Mouse (Mus musculus) limb, embryonic 10.5 days (tissue): ENCODE results near the gene Kcna2. TPM values are rescaled to one million over a fixed set of nuclear protein-coding genes. Genes with fewer than 3 reads are reported as not detected.

Experiments
- DNase-seq: peaks from one replicate; pipeline ENCODE4 v3.0.0-alpha.2; 2017; ENCODE audit warnings: low spot score
- H3K27ac ChIP-seq: fragments of 300-500 bp; sonication (generic); 2 replicates; pipeline ENCODE4 v1.5.1; 2016; ENCODE audit warnings: mild to moderate bottlenecking
- H3K27me3 ChIP-seq: fragments of 300-500 bp; sonication (generic); 2 replicates; pipeline ENCODE4 v1.6.1; 2016; ENCODE audit warnings: low read depth, mild to moderate bottlenecking; ENCODE audit not compliant: poor library complexity, severe bottlenecking
- H3K36me3 ChIP-seq: fragments of 300-500 bp; sonication (generic); 2 replicates; pipeline ENCODE4 v1.6.1; 2016; ENCODE audit warnings: mild to moderate bottlenecking, moderate library complexity
- H3K4me1 ChIP-seq: fragments of 300-500 bp; sonication (generic); 2 replicates; pipeline ENCODE4 v1.6.1; 2016
- H3K4me3 ChIP-seq: fragments of 300-500 bp; sonication (generic); 2 replicates; pipeline ENCODE4 v1.5.1; 2016; ENCODE audit warnings: mild to moderate bottlenecking, moderate library complexity
- H3K9me3 ChIP-seq: fragments of 300-500 bp; sonication (generic); replicated peaks from 2 replicates; pipeline ENCODE4 v1.6.1; 2016; ENCODE audit warnings: mild to moderate bottlenecking
- WGBS: fragments of 180-500 bp; shearing (Covaris S2); methylation state at CpG from one replicate; pipeline ENCODE4 v1.1.7; 2016; 5-methylcytosine and 5-hydroxymethylcytosine counted together
- polyA plus RNA-seq: library from polyadenylated mRNA; unstranded; fragments of >200 nt; fragmentation: Nextera tagmentation; extraction: Ambion mirVana; gene quantifications from 2 replicates; pipeline ENCODE4 v1.2.1, GENCODE M21; 2016

Kcna2 gene
- polyA plus RNA-seq, result 0.03 TPM in 1 of 2 replicates, not detected in the other

DNA sequence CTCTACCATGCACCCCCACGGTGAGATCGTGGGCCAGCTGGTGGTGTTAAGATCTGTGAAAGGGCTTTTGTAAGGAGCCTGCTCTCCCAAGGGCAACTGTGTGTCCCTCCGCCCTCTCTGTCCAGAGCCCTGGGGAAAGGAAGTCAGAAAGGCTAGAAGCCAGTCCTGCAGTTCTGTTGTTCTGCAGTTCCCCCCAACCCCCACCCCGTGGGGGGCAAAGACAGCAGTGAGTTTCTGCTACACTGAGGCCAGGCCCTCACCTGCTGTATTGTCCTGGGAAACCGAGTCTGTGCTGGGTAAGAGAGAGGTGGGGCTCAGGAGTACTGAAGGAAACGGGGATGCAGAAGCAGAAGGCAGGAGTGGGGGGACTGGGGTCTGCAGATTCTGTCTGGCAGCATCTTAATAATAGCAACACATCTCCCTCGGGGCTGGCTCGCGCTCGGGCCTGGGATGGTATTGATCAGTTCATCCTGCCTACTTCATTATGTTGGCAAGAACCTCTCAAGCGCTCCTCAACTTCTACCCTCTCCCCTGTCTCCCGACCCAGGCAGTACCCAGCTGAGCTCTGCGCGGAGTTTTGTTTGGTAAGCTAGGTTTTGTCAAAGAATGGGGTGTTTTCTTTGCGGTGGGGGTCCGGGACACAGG, at the start of gene Kcna2:
Gene Kcna2 (plus strand): TSS at position 336 of the 645 bp plus-strand sequence.
- peaks cover 75% of the 10 kb centered on the region for H3K27me3 ChIP-seq
- WGBS, result 4% methylated on average over 16 of the region's 16 CpGs
- H3K9me3 ChIP-seq, result no peaks in the 10 kb centered on the region
- no peaks in the 10 kb centered on the region for H3K36me3 ChIP-seq
- peaks cover 21% of the 10 kb centered on the region for H3K4me1 ChIP-seq
- peak within 1 kb of the TSS; percentile 62 for H3K4me3 ChIP-seq
- H3K27ac ChIP-seq, result peak within 1 kb of the TSS; percentile 2; the same call in 1 of the 2 replicates
- peak; percentile 55 for DNase-seq

DNA sequence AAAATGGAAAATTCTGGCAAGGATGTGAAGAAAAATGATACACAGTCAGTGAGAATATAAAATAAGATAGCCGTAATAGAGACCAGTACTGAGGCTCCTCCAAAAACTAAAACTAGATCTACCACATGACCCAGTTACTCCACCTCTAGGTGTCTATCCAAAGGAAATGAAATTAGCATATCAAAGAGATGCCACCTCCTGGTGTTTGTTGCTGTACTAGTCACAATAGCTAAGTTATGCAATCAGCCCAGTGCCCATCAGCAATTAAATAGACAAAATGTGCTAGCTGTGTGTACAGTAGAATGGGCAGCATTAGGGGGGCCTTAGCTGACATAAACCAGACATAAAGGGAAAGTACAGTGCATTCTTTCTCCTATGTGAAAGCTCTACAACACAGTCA, 39.5 kb upstream of the Kcna2 start:
- Histone ChIP-seq H3K9me3 (no peaks in the 10 kb centered on the region), H3K4me3 (no peak overlapping the region), H3K36me3 (no peaks in the 10 kb centered on the region), H3K27ac (no peak overlapping the region), H3K4me1 (no peaks in the 10 kb centered on the region), H3K27me3 (no peaks in the 10 kb centered on the region)
- no peak for DNase-seq
- 98% methylated on average over 1 of the region's 1 CpGs for WGBS

DNA sequence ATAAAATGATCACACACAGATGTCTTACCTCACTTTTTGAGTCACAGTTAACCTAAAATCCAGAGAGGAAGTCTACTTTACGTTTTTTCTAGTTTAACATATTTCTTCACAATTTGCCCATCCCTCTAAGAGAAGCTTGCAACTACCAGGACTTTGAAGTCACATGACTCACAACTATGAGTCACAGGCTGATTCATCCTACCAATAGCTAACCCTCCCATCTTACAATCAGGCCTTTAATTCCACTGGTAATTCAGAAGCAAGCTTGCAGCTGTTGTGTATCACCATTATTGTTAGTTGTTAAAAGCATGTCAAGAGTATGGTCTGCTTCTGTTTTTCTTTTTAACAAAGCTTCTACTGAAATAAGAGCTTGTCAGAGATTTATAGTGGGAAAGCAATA, 38.2 kb upstream of the Kcna2 start:
- Histone ChIP-seq H3K9me3 (no peaks in the 10 kb centered on the region), H3K27me3 (no peaks in the 10 kb centered on the region), H3K36me3 (no peaks in the 10 kb centered on the region), H3K27ac (no peak overlapping the region), H3K4me3 (no peak overlapping the region), H3K4me1 (no peaks in the 10 kb centered on the region)
- WGBS, result 67% methylated on average over 1 of the region's 1 CpGs
- DNase-seq, result no peak

DNA sequence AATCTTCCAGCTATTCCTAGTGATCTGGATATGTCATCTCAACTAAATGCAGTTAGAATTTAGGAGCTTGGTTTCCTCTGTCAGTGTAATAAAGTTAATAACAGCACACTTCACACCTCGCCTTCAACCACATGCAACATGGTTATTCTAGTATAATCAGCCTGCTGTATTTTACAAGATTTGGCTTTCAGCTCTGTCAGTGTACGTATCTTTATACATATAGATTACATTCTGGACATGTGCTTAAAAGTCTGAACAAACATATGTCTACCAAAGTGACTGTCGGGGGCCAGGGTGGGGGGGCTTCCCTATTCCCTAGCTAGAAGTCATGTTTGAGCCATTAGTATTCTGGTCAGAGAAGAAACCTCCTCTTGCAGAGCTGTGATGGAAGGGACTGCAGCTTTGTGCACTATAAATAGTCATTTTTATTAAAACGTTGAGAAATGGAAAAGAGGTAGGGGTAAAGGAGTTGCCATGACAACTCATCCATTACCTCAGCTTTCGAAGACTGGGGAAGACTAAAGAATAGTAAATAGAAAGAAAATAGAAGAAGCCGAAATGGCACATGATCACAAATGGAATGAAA, 35.3 kb upstream of the Kcna2 start:
- Histone ChIP-seq H3K4me3 (no peak overlapping the region), H3K4me1 (no peaks in the 10 kb centered on the region), H3K36me3 (no peaks in the 10 kb centered on the region), H3K27me3 (no peaks in the 10 kb centered on the region), H3K9me3 (no peaks in the 10 kb centered on the region), H3K27ac (no peak overlapping the region)
- WGBS, result 87% methylated on average over 6 of the region's 6 CpGs
- no peak for DNase-seq

DNA sequence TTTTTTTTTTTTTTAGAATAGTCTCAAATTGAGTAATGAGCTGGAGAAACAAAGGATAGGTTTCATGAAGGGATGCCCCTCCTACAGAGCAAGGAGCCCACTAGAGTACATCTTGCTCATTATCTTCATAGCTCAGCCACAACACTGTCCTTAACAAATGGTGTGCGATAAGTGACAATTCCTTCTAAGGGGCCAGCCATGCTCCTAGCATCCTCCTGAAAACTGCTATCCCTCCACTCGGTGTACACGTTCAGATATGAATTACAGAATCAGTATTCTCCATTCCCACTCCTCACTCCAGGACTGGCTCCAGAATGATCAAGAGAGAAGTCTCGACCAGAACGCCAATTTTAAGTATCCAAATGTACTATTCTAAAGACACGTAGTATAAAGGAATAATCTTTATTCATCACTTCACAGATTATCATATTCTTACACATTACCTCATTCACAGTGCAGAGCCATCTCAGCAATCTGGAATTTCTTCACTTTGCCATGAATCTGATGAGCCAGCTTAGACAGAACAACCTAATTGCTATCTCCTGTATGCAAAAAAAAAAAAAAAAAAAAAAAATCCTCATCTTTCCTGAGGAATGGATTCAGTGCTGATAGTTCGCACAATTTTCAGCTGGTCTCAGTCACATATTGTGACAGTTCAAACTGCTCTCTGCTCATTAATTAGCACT, 34.6 kb upstream of the Kcna2 start:
- Histone ChIP-seq H3K36me3 (no peaks in the 10 kb centered on the region), H3K27ac (no peak overlapping the region), H3K4me1 (no peaks in the 10 kb centered on the region), H3K4me3 (no peak overlapping the region), H3K27me3 (no peaks in the 10 kb centered on the region), H3K9me3 (no peaks in the 10 kb centered on the region)
- no peak for DNase-seq
- 89% methylated on average over 7 of the region's 7 CpGs for WGBS

DNA sequence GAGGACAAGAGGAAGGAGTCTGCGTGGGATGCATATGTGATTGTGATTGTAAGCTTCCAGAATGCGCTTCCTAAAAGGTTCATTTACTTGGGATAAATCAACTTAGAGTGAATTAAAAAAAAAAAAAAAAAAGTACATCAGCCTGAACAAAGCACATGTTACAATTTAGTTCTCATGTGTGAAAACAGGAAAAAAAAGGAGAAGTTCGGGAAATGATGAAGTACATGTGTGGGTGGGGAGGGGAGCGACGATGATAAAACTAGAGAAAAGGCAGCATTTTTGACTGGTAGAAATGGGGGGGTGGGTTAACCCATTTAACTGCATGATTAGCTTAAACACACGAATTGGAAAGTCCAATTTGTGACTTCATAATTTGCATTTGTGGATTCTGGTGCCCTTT, 33.7 kb upstream of the Kcna2 start:
- H3K9me3 ChIP-seq, result no peaks in the 10 kb centered on the region
- no peak for DNase-seq
- 85% methylated on average over 6 of the region's 6 CpGs for WGBS
- no peaks in the 10 kb centered on the region for H3K27me3 ChIP-seq
- no peaks in the 10 kb centered on the region for H3K36me3 ChIP-seq
- no peak overlapping the region for H3K27ac ChIP-seq
- no peak overlapping the region for H3K4me3 ChIP-seq
- no peaks in the 10 kb centered on the region for H3K4me1 ChIP-seq

DNA sequence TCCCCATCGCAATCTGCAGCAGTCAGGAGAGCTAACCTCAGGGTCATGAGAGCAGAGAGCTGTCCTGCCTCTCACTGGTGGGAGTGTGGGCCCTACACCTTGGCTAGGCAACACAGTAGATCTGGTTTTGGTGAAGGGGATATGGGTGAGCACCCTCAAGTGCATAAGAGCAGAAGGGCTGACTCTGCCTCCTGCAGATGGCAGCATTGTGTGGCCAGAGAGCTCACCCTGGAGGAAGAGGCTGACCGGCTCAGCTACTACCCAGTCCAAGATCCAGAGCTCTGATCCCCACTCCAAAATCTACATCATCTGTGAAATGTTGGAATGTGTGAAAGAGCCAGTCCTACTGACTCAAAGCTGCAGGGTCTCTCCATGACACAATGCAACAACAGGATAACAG, 27.1 kb upstream of the Kcna2 start:
- H3K9me3 ChIP-seq, result no peaks in the 10 kb centered on the region
- WGBS, result 62% methylated on average over 2 of the region's 2 CpGs
- H3K4me1 ChIP-seq, result no peaks in the 10 kb centered on the region; the same call in 1 of the 2 replicates
- no peaks in the 10 kb centered on the region for H3K36me3 ChIP-seq
- no peaks in the 10 kb centered on the region for H3K27me3 ChIP-seq
- no peak overlapping the region for H3K4me3 ChIP-seq
- H3K27ac ChIP-seq, result no peak overlapping the region
- no peak for DNase-seq

DNA sequence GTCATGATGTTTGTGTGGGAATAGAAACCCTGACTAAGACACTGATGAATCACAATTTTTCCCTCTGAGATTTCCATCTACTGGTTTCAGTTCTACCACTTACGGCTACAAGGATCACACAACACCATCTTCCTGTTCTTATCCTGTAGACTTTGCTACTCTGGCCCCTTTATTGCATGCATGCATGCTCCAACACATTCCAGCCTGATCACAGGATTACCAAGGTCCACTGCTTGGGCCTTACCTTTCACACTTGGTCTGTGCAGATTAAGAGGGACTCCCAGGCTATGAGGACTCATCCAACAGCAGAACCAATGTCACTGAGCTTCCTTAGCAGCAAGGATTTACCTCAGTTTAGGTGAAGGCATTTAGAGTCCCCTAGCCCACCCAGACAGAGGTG, 25.2 kb upstream of the Kcna2 start:
- H3K36me3 ChIP-seq, result no peaks in the 10 kb centered on the region
- no peaks in the 10 kb centered on the region; the same call in 1 of the 2 replicates for H3K4me1 ChIP-seq
- H3K4me3 ChIP-seq, result no peak overlapping the region
- no peak for DNase-seq
- 89% methylated on average over 1 of the region's 1 CpGs for WGBS
- no peaks in the 10 kb centered on the region for H3K9me3 ChIP-seq
- H3K27ac ChIP-seq, result no peak overlapping the region
- H3K27me3 ChIP-seq, result no peaks in the 10 kb centered on the region

DNA sequence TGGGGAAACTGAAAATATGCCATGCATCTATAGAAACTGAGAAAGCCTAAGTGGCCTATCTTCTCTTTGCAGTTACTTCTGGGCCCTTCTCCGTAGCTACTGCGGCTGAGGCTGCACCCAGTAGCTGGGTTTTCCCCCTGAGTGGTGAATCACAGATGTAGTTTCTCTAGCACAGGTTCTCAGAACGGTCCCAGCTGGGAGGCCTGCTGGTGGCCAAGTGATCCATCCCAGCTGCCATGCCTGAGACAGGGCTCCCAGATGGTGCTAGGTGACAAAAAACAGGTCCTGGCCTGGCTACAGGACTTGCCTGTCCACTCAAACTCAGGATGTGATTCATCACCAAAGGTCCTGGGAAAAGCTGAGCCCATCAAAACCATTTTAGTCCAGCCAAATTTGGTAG, 24.3 kb upstream of the Kcna2 start:
- 54% methylated on average over 3 of the region's 3 CpGs for WGBS
- no peaks in the 10 kb centered on the region for H3K9me3 ChIP-seq
- no peaks in the 10 kb centered on the region for H3K36me3 ChIP-seq
- no peak for DNase-seq
- no peaks in the 10 kb centered on the region for H3K27me3 ChIP-seq
- H3K27ac ChIP-seq, result no peak overlapping the region
- no peaks in the 10 kb centered on the region; the same call in 1 of the 2 replicates for H3K4me1 ChIP-seq
- H3K4me3 ChIP-seq, result no peak overlapping the region

DNA sequence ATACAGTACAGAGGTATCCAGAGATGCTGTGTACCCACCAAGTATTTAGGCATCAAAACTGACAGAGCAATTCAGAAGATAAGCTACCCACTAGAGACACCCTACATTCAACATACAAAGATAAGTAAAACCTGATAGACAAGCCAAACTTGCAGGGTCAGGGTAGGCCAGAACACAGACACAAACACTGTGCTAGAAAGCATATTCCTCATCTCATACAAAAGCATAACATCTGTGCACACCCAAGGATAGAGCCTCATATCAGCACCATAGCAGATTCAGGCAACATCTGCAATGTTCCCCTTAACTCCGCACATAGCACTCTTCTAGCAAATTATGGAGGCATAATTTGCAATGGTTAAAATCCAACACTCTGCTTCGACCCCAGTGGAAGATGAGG, 23.8 kb upstream of the Kcna2 start:
- Histone ChIP-seq H3K27me3 (no peaks in the 10 kb centered on the region), H3K27ac (no peak overlapping the region), H3K36me3 (no peaks in the 10 kb centered on the region), H3K4me3 (no peak overlapping the region), H3K4me1 (no peaks in the 10 kb centered on the region; the same call in 1 of the 2 replicates), H3K9me3 (no peaks in the 10 kb centered on the region)
- WGBS, result 88% methylated on average over 2 of the region's 2 CpGs
- DNase-seq, result no peak

DNA sequence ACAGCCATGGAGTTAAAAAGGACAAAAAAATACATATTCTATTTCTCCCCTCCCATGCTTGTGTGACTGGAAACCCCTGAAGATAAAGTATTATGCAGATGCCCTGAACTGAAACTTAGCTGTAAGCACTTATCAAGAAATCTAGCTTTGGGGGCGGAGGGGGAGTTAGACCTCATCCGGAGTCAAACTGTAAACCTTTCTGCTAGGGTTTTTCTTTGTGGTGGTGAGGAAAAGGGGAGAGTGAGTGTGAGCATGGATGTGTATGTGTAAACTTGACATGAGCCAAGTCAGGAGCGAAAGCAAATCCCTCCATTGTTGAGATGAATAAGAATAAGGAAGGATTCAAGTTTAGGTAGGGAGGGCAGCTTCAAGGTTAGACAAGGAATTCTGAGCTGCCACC, 20.1 kb upstream of the Kcna2 start:
- no peak for DNase-seq
- no peaks in the 10 kb centered on the region for H3K36me3 ChIP-seq
- no peaks in the 10 kb centered on the region for H3K9me3 ChIP-seq
- H3K27ac ChIP-seq, result no peak overlapping the region
- H3K4me3 ChIP-seq, result no peak overlapping the region
- H3K27me3 ChIP-seq, result no peaks in the 10 kb centered on the region
- H3K4me1 ChIP-seq, result no peaks in the 10 kb centered on the region; the same call in 1 of the 2 replicates
- 91% methylated on average over 3 of the region's 3 CpGs for WGBS

DNA sequence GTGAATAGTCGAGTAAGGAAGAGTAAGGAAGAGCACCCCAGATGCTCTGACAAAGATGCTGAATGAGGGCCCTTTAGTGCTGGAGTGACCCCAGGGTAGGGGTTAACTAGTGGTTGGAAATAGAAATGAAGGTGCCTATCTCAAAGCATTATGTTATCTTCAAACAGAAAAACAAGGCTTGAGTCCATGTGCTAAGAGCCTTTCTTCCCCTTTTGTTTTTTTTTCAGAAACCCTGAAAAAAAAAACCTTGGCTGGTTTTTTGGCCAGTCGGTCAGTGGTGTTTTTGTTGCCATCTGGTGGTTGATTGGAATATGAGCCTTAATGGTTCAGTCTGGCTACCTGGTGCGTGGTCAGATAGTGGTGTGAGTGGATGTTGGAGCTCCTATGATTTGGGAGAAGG, 19.7 kb upstream of the Kcna2 start:
- Histone ChIP-seq H3K36me3 (no peaks in the 10 kb centered on the region), H3K27me3 (no peaks in the 10 kb centered on the region), H3K4me1 (no peaks in the 10 kb centered on the region; the same call in 1 of the 2 replicates), H3K27ac (no peak overlapping the region), H3K9me3 (no peaks in the 10 kb centered on the region), H3K4me3 (no peak overlapping the region)
- DNase-seq, result no peak
- 40% methylated on average over 3 of the region's 3 CpGs for WGBS

DNA sequence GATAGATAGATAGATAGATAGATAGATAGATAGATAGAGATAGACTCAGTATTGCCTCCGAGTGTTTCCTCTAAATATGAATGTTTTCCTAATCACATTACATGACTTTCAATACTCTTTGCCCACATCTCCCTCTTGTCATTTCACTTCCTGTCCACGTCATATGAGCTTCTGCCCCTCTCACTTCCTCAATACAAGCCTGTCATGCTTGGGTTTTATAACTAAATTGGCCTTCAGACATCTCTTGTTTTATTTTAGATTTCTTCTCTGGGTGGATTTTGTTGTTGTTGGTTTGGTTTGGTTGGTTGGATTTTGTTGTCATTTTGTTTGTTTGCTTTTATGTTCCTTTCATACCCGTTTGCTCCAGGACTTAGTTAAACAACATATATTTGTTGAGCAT, 16.4 kb upstream of the Kcna2 start:
- no peak for DNase-seq
- no peaks in the 10 kb centered on the region for H3K9me3 ChIP-seq
- WGBS, result 85% methylated on average over 3 of the region's 3 CpGs
- no peaks in the 10 kb centered on the region for H3K4me1 ChIP-seq
- no peak overlapping the region for H3K27ac ChIP-seq
- H3K36me3 ChIP-seq, result no peaks in the 10 kb centered on the region
- H3K27me3 ChIP-seq, result no peaks in the 10 kb centered on the region
- H3K4me3 ChIP-seq, result no peak overlapping the region
